Mouse (Mus musculus): Measurements from ENCODE around the gene Elmo1.
A peak's percentile ranks its signal among the peaks of the same experiment; 100 is the strongest.

The Elmo1 gene

DNA sequence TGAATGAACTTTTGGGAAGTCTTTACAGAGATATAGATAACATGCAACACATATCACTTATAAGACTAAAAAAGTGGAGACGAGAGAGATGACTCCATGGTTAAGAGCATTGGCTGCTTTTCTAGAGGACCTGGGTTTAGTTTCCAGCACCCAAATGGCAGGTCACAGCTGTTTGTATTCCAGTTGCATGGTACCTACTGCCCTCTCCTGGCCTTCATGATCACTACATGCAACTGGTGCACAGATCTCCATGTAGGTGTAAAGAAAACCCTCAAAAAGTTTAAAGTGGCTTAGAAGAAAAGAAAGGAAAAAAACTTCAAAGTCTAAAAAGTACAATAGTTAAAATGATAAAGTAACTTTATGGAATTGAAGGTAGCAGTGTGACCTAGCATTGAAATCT, 172.8 kb downstream of the Elmo1 start:
- no peak for DNase-seq (ENCODE audit: low spot score in 2 of 2)

DNA sequence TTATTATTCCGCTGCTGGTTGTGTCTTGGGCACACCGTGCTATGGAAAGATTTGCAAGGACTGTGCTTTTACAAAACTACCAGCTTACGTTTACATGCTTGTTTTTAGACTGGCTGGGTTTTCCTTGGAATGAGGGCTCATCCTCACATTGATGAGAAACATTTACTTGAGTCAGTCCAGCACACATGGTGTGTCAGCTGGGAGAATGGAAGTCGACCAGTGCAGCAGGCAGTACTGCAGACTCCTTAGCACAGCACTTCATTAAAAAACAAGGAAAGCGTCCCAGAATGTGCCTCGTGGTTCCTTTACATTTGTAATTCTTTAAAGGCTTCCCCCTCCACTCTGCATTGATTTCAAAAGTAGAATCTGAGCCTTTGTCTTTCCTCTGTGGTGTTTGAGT, 179.8 kb downstream of the Elmo1 start:
- DNase-seq (ENCODE audit: low spot score in 2 of 2), result no peak

DNA sequence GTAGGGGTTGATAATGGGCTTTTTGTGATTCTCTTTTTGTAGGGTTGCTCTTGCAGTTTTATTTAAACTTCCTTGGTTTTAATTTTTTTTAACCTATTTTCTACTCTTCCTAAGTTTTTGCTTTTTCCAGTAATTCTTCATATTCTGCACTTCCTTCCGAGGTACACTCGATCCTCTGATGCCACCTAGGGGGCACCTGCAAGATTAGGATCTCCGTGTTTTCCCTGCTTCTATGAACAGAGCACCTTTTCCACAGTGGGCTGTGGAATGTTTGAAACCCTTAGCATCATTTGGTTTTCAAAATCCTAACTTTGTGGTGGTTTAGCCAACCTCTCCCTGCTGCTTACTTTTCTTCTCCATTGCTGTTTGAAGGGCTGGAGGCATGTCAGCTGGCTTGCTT, 181.4 kb downstream of the Elmo1 start:
- no peak for DNase-seq (ENCODE audit: low spot score in 2 of 2)

DNA sequence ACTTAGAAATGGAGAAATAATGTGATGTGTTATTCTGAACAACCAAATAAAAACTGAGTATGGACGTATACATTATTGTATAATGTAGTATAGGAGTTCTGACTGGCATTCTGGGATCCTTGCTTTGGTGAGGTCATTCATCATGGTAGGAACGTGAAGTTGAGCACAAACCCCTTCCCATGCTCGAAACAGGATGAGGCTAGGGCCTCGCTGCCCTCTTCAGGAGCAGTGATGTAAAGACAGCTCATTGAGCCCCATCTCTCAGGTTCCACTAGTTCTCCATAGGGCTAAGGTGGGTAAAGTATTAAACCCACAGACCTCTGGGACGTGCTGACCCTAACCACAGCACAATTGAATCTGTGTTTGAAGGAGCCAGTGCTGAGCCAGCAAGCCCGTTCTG, 182.2 kb downstream of the Elmo1 start:
- DNase-seq (ENCODE audit: low spot score in 2 of 2), result peak in 1 of 2 experiments; percentile 40

DNA sequence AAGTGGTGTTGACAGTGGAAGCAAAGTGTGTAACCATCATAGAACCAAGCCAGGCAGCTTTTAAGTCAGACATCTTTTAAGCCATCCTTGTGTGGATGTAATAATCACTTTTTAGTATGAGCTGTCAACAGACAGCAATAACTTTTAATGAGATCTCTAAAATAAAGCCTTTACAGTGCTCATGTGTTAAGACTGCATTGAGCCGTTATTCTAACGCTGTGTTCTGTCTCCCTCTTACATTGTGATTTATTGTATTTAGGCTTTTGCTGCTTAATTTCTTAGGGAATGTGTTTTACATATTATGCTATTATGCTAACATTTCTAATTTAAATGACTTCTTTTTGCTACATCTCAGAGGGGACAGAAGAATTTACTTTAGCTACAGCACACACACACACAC, 189.5 kb downstream of the Elmo1 start:
- no peak for DNase-seq (ENCODE audit: low spot score in 2 of 2)

DNA sequence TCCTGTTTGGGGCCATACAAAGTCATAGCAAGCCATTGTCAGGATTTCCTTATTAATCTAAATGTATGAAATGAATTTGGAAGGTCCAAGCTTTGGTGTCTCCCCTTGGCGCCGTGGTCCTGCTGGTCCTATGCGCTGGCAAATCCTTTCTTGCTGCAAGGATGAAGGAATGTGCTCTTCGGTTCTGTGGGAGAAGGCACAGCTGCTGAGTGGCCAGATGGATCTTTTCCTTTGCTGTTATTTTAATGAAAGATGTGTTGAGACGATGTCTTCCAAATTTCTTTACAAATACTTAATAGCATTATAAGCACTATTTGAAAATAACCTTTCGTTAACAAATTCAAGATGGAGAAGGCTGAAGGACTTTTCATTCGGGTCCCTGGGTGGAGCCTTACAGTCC, 193.5 kb downstream of the Elmo1 start:
- no peak for DNase-seq (ENCODE audit: low spot score in 2 of 2)

DNA sequence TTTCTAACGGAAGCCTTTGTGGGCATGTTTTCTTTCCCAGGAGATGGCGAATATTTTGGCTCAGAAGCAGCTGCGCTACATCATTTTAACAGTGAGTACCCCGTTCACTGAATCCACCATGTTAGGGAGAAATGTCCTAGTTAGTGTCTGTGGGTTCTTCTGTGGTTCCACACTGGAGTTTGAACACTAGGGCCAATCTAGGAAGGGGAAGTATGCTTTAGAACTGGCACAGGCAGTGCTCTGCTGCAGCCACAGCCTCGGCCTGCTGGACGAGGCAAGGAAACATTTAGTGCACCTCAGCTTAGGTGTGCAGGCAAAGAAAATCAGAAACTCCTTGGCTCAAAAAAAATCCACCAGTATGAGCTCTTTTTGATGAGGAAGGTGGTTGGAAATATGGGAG, 196.3 kb downstream of the Elmo1 start:
- DNase-seq (ENCODE audit: low spot score in 2 of 2), result no peak

DNA sequence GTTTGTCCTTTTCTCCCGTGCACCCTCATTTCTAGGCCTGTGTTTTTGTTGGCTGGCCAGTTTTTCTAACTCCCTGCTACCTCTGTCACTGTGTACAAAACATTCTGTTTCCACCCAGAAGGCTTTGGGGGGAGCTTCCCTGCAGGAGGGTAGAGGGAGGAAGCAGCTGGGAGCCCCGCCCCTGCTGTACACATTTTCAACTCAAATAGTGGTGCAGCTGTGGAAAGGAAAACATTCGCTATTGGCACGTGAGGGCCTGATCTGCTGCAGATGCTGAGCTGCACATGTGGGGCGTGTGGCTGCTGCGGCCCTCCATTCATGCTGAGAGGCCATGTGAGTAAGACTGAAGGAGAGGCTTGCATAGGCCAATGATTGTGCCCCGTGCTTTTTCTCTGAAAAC, 198.0 kb downstream of the Elmo1 start:
- DNase-seq (ENCODE audit: low spot score in 2 of 2), result peak in 1 of 2 experiments; percentile 22

DNA sequence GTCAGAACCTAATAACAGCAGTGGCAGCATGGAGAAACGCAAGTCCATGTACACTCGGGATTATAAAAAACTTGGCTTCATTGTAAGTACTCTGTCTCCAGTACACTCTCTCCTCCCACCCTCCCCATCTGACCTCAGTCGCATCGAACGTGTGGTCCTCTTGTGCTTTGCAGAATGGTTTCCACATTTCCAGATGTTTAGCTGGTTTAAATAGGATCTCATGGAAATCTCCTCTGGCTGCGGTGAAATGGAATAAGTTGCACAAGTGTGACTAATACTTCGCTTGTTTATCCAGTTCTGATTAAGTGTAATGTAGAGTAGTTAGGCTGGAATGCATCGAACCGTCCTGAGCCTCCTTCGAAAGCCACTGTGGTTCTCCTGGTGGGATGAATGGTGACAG, 200.0 kb downstream of the Elmo1 start:
- no peak for DNase-seq (ENCODE audit: low spot score in 2 of 2)

DNA sequence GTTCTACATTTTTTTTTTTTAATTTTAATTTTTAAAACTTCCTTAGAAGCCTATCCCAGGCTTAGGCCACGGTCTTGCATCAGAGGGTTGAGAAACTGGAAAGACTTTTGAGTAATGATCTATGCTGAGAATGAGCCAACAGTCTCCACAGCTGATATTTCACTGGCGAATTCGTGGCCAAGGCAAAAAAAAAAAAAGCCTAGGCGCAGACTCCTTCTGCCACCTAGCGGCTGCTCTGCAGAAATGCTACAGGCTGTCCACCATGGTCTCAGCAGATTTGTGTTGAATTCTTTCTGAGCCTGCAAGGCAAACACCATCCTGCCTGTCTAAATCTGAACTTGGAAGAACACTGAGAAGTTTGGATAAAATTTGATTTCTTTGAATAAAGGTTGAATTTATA, 202.0 kb downstream of the Elmo1 start:
- DNase-seq (ENCODE audit: low spot score in 2 of 2), result peak in 1 of 2 experiments; percentile 46

DNA sequence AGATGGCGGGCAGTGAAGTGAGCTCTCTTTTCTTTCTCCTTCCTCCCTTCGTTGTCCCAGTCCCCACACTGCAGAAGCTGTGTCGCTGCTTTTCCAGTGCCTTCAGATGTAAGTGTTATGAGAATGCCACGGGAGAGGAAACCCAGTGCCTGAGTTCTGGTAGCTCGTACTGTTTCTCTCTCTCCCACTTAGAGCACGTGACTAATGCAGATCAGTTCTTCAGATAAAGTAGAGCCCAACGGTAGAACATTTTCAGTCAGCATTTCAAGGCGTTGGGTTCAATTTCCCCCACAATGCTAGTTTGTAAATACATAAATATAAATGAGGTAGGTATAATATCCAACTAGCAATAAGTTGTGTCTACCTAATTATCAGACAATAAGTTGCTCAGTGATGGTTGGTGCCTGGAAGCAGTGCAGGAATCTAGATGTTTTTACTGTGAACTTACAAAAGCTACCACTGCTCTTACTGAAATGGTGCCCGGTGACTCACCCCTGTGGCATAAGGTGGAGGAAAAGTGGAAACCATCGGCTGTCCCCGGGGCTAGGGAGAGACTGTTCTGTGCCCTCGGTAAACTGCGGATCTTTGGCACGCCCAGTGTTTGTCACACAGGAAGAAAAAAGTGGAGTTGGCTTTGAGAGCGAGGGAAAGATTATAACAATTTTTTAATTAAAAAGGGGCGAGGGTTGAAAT, 205.0 kb downstream of the Elmo1 start:
- DNase-seq (ENCODE audit: low spot score in 2 of 2), result no peak

DNA sequence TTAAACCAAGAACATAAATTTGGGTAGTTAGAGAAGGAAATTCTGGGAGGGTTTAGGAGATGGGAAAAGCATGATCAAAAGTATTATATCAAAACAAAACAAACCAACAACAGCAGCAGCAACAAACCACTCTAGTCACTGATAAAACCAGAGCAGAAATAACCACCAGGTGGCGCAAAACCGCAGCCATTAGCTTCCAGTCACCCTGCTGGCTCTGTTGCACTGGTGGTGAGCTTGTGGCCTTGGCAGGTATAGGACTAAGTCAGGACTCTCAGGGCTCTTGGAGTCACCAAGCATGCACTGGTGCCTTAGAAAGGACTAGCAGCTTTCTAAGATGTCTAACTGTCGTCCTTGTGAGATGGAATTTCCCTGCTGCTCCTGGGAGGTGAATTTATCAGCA, 207.4 kb downstream of the Elmo1 start:
- DNase-seq (ENCODE audit: low spot score in 2 of 2), result peak; percentile 22 to 76

DNA sequence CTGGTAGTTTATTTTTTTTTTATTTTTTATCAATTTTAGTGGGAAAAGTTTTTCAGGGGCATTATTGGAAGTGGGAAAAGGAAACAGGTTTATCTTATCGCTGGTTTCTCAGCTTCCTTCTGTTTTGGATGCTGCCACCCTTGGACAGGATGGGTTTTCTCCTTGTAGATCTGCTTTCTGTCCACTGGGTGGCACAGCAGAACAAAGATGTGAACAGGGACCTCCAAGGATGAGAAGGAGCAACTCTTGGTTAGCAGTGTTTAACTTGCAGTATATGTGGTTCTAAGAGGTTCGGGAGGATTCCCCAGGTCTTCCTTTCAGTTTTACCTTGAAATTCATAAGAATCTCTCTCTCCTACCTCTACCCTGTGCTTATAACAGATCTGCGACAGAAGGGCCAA, 209.0 kb downstream of the Elmo1 start:
- DNase-seq (ENCODE audit: low spot score in 2 of 2), result no peak

DNA sequence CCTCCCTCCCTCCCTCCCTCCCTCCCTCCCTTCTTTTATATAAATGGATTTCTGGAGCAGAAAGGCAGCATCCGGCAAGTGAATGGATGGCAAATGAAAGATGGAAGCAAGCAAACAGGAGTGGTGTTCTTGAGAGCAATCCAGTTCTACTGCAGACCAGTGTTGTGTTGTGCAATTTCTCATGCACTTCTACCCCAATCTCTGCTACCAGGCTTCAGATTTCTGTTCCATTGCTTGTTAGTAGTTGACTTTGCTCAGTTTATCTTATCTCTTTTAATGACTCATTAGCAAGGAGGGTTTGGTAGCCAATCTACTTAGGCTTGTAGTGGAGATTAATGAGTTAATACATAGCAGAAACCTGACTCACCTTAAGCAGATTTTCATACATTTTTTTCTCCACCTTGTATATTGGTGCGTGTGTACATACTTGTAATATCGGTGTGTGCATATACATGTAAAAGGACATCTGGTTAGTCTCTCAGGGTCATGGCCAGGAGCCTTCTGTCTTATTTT, 209.7 kb downstream of the Elmo1 start:
- no peak for DNase-seq (ENCODE audit: low spot score in 2 of 2)

DNA sequence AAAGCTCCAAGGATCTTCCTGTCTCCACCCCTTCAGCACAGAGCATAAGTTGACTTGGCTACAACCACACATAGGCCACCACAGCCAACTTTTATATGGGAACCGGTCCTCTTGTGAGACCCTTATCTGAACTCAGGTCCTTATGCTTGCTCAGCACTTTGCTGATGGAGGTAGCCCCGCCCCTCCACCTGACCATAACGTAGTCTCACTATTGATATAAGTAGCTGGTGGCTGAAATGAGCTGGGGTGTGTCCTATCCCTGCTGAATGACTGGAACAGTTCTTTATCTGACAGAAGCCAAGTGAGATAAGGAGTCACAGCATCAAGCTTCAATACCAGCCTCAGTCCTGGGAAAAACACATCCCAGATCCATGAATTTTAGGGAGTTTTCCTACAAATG, 210.2 kb downstream of the Elmo1 start:
- DNase-seq (ENCODE audit: low spot score in 2 of 2), result no peak

DNA sequence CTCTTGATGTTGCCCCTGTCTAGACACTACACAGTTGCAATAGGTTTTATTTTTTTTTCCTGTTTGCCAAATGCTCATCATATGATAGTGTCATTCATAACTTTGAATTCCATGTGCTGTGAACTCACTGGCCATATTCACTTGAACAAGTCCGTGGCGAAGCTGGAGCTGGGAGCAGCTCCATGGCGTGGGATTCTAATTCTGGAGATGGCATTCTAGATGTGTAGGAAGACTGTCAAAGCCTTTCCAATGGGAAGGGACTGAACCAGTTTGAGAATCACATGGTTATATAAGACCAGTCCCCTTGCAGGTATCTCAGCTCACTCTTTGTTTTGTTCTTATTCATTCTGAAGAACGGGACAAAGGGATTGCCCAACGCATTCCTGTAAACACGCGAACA, 211.4 kb downstream of the Elmo1 start:
- no peak for DNase-seq (ENCODE audit: low spot score in 2 of 2)

DNA sequence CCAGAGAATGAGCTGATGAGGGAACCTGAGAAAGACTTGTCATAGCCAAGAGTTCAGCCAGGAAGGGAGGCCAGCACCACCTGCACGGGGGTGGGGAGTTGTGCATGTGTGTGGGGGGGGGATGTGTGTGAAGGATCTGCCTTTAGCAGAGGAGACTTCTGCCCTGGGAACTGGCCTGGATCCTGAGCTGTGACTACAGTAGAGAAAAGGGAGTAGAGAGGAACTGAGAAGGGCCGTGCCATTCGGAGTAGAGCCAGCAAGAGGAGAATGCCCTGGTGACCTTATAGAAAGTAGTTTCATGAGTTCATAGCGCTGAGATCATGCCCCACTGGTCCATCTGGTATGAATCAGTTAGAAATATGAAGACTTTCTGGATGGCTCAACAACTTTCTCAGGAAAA, 215.2 kb downstream of the Elmo1 start:
- DNase-seq (ENCODE audit: low spot score in 2 of 2), result no peak

DNA sequence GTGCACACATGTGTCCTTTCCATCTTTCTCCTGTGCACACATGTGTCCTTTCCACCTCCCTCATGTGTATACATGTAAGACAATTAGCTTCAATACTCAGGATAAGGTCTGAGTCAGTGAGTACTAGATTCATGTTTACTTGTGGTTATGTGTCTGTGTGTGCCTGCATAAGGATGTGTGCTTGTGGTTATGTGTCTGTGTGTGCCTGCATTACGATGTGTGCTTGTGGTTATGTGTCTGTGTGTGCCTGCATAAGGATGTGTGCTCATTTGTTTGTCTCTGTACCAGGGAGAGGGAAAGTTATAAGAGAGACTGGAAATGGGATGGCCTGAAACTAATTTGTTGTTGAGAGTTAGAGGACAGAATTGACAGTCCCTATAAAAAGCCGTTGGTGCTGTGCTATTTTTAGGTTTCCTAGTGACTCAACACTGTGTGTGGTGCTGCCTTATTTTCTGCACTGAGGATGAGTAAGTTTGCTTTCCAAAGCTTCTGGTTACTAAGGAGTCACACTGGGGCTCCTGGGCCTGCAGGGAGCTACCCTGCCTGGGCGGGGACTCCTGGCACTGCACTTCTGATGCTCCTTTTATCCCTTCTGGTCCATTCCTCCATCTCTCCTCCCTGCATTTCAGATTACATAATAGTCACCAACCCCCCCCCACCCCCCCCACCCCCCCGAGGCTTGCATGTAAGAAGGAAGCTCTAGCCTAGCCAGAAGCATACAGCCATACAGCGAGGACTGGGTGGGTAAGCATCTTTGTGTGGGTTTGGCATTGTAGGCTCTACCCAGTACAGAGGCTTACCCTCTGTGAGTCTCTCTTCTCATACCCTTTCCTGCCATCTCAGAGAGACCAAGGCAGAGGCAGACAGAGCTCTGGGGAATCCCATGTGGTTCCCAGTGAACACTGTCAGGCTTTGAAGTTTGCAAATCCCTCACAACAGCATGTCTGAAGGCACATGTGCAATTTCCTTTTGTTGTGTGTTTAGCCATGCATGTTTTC, 216.1 kb downstream of the Elmo1 start:
- no peak for DNase-seq (ENCODE audit: low spot score in 2 of 2)

DNA sequence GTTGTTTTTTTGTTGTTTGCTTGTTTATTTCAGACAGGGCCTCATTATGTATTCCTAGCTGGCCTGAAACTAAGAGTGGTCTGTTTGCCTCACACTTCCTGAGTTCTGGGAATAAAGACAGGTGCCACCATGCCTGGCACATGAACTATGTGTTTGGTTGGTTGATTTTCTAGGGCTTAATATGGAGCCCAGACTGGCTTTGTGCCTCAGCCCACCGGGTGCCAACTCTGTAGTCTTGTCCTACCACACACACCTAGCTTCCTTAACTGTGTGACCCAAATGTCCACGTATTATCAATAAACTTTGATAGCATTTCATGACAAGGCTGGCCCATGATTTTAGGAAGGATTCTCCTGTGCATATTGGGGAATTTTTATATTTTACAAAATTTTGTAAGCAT, 217.0 kb downstream of the Elmo1 start:
- DNase-seq (ENCODE audit: low spot score in 2 of 2), result no peak

DNA sequence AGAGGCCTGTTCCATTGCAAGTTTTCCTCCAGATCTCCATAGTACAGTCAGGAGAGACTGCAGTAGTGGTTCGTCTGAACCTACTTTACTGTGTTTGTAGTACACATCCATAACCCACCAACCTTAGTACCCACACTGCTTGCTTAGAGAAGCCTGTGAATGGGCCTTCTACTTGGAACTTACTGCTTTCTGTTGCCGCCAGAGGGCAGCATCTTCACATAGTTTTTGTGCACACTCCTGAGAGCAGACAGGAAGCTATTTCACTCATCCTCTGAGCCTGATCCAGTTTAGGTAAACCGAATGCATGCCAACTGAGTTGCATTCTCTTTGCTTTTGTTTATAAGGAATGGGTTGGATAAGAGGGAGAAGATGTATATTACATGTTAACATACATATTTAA, 221.2 kb downstream of the Elmo1 start:
- peak; percentile 50 to 81 for DNase-seq (ENCODE audit: low spot score in 2 of 2)

DNA sequence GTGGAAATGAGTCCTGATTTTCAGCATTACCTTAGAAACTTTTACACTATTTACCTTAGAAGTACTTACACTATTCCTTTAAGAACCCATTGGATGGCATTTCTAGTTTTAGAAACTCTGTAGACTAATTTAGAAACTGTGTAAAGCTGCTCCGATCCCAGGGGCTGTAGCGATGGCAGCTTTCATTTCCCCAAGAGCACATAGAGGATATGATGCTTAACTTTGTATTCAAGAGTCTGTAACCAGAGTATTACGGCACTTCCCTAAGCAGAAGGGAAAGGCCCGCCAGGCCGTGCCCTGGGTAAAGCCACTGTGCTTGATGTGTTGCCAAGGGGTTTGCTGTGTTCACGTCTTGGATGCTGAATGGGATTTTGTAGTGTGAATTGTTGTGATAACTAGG, 222.9 kb downstream of the Elmo1 start:
- DNase-seq (ENCODE audit: low spot score in 2 of 2), result no peak

DNA sequence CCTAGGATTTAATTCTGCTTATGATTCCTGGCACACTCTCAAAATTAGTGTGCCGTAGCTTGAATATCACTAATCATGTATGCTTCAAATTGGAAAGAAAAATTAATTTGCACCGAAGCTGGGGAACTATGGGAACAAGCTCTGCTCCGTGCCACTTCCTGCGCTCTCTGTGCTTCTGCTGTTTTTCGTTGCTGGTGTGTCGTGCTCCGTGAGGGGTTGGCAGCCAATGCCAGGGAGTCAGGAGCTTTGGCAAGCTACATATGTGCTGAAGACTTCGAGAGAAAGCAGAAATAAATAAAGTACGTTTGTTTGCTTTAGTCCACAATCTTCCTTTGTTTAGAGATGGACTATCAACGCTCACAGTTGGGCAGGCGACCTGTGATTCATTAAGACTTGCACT, 225.7 kb downstream of the Elmo1 start:
- no peak for DNase-seq (ENCODE audit: low spot score in 2 of 2)
